Mouse (Mus musculus): ENCODE measurements at regions not wholly inside any gene's neighbourhood (a gene's known extent, or its start where the extent isn't known, plus 50 kb on each side); places are given as distances from the start of the nearest gene placed in this dataset.

DNA sequence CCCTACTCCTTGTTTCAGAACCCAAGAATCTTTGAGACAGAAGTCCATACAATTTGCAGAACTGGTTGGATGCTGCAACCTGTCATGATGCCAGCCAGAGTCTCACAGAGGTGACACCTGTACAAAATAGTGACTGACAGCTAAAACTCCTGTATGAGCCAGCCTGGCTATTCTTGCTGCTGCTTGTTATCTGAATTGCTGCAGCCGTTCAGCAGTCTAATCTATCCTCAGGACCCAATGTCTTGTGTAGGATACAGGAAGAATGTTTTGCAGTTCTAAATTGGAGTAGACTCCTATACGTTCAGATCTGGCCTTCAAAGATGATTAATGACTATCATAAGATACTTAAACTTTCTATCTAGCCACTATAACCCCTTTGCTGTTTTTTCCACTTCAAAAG lies 372.6 kb upstream of the Cobl start:
- TF ChIP-seq CTCF (IDR thresholded peaks at IDR 0.05; ENCODE audit: low read depth): no peak
- TF ChIP-seq EP300 (IDR thresholded peaks at IDR 0.05; ENCODE audit: low read depth): no peak

Measured in heart, postnatal 0 days (tissue).